Mouse (Mus musculus) thymus, postnatal 25 days (tissue): Measurements from ENCODE around the gene Ccnd3.
"Not testable (repeated sequence)": the region's sequence is repeated elsewhere in the genome, so short reads cannot be mapped to it uniquely, and the experiment has no call there.

Experiments used
- DNase-seq: peaks from one replicate; pipeline ENCODE4 v3.0.0; 2022

The Ccnd3 gene

DNA sequence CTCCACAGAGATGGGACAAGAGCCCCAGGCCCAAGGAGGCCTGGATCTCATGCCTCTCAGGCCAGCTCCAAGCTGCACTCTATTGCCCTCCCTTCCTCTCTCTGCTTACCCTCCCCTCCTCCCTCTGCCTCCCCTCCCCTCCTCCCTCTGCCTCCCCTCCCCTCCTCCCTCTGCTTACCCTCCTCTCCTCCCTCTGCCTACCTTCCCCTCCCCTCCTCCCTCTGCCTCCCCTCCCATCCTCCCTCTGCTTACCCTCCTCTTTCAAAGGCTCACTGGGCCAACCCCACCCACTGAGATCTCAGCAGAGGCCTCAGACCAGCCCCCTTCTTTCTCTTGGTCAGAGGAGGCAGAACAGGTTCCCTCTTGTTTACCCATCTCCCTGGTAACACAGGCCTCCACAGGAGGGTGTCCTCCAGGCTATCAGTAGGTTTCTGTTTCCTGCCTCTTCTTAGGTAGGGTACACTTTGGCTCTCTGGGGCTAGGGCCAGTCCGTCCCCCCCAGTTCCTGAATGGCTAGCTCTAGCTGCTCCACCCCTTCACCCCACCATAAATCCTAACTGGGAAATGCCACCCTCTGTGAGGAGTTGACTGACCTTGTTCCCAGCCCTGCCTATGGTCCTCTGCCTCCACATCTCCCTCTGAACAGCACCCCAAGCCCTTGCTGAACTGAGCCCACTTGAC, 20.5 kb upstream of the Ccnd3 start:
- DNase-seq = no peak

DNA sequence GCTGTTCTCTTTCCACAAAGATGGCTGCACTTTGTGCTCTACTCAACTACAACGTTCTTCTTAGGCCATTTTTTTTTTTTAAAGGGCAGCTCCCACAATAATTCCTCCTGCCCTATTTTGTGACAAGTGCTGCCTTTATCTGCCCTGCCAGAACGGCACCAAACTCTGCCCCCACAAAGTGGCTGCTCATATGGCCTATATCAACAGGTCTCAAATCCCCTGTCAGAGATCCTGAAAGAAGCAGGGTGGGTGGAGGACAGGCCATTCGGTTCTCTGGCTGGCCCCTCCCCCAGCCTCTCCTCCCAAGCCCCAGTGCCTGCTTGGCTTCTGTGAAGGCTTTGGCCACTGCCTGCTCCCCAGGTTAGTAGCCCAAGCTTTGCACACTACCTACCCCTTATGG, 19.9 kb upstream of the Ccnd3 start:
- no peak for DNase-seq

DNA sequence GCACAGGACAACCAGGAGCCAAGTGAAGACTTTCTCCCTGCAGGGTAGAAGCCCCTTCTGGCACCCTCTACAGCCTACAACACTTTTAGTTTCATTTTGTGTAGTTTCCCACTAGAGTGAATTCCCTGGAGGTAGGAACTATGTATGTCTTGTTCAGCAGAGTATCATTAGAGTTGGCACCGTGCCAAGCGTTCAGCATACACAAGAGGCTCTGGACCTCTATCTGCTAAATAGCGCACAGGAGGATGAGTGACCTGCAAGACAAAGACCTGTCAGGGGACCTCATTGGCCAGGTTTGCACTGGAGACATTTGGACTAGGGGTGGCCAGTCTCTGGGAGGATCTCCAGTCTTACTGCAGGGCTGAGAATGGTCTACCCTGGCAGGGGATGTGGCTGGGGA, 19.1 kb upstream of the Ccnd3 start:
- DNase-seq = no peak

DNA sequence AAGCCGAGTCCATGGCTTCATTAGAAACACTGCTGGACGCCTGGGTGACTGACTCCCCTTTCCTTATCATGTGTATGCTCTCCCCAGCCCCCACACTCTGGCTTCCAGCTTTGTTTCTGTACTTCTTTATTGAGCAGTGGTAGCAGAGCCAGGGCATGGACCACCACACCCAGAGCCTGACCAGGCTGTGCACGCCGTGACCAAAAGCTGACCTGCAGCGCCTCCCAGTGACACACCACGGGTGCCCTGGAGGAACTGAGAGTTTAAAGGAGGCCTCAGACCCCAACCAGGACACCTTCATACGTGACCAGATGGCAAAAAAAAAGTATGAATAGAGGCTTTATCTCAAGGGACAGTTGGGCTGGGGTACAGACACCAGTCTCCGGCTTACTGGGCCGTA, 14.1 kb upstream of the Ccnd3 start:
- DNase-seq = no peak

DNA sequence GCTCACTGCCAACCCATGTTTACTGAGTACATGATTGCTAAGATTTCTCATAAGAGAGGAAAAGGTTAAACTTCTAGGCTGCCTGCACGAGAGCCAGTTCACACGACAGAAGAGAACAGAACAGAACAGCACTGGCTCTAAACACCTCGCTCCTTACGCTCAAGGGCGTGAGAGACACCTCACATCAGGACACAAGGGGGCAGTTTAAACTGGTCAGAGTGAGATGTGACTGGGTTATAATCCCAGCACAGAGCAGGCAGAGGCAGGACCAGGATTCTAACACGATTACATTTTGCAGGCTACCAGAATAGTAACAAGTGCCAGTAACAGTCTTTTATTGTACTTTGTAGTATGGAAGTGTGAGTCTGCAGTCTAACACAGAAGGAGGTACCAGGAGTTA, 12.1 kb upstream of the Ccnd3 start:
- no peak for DNase-seq

DNA sequence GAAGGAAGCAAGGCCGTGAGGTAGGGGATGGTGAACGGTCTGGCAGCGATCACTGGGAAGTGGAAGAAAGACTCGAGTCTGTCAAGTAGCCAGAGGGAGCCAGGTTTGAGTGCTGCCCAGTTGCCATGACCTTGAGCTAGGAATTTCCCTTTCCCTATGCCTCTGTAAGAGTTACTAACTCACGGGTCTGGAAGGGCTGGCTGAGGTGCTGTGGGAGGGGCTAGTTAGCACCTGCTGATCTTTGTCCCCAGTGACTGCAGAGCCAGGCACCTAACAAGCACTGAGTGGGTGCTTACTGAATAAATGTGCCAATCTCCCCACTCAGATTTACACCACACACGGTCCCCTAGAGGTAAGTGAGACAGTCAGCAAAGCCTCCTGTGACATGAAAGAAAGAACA, 11.2 kb upstream of the Ccnd3 start:
- DNase-seq = no peak

DNA sequence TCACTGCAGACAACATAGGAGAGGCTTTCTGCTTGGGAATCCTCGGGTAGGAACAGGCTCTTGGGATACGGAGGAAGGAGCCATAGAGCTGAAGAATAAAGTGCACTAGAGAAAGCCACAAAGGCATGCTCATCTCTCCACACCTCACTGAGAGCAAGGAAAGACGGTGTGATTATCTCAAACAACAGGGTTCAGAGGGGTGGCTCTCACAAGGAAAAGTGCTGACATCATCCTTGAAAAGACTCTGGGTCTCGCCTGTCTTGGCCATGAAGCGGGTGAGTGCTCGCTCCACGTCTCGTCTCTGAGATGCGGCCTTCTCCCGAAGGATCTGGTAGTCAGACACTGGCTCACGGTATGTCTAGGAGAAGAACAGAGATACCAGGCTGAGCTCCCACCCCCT, 10.7 kb upstream of the Ccnd3 start:
- no peak for DNase-seq

DNA sequence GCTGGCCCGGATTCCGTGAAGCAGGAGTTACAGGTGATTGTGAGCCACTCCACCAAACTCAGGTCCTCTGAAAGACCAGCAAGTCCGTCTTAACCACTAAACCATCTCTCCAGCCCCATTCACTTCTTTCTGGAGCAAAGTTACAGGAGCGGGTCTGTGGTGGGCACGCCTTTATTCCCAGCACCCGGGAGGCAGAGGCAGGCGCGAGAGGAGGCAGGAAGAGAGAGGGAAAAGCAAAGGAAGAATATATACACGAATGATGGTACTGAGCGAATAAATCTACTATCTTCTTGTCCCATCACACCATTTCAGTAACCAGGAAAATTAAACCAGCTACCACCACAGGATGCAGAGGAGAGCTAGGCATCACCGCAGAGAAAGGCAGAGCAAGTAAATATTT, 3.3 kb upstream of the Ccnd3 start:
- DNase-seq = no peak

DNA sequence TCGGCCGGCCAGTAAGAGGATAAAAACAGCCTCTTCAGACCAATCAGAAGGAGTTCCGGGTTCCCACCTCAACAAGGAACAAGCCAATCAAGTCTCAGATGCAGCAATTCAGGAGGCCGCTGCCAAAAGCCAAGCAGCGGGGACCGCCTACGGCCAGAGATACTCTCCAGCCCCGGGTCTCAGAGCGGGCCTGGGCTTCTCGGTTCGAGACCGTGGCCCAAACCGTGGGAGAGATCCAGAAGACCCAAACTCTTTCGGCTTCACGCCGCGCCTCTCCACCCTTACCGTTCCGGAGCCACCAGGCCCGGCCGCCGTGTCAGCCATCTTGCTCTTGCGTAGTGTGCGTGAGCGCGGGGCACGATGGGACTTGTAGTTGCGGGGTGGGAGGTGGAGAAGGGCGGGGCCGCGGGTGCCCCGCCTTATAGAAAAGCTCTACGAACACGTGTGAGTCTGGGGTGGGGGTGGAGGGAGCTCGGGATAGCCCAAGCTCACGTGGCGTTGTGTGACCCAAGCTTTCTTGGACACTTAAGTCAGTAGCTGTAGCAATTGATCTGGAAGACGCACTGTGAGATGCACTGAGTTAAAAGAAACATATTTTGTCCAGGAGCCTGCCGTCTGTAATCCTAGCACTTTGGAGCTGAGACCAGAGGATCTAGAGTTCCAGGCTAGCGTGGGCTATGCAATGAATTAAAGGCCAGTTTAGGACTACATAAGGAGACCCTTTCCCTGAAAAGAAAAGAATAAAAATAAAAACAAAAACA, 2.7 kb upstream of the Ccnd3 start, which contains the start of gene Taf8:
Gene Taf8 (minus strand): TSS at position 347 of the 761 bp plus-strand sequence.
- DNase-seq = peak; percentile 93

DNA sequence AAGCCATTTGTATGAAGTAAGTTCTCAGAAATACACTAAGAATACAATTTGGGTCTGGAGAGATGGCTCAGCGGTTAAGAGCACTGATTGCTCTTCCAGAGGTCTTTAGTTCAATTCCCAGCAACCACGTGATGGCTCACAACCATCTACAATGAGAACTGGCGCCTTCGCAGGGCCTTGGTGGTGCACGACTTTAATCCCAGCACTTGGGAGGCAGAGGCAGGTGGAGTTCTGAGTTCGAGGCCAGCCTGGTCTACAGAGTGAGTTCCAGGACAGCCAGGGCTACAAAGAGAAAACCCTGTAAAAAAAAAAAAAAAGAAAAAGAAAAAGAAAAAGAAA, 2.2 kb upstream of the Ccnd3 start:
- DNase-seq = not testable (repeated sequence)

DNA sequence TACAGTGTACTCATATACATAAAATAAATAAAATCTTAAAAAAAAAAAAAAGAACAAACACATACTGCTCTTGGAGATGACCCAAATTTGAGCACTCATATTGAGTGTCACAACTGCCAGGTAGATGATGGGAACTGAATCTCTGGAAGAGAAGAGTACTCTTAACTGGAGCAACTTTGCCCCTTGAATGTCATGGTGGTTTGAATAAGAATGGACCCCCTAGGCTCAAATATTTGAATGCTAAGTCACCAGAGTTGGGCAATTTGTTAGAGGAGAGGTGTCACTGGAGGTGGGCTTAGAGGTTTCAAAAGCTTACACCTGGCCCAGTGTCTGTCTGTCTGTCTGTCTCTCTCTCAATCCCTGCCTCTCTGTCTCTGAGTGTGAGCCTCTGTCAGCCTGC, 1.2 kb upstream of the Ccnd3 start:
- DNase-seq = peak; percentile 30

DNA sequence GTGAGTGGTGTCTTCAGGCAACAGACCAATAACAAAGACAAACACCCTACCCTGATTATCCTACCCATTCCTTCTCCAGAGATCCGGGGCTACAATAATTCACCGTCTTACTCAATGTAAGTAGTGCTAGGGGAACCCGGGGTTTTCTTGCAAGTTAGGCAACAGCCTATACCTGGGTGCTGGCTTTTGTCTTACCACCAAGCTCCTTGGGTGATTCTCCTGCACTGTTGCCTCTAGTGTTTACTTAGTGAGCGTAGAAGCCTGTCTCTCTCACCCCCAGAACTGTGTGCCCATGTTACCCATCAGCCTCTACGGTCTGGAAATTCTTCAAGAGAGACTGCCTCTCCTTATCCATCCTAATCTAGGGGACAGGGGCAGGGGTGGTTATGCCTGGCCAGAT, 623 bp upstream of the Ccnd3 start:
- no peak for DNase-seq

DNA sequence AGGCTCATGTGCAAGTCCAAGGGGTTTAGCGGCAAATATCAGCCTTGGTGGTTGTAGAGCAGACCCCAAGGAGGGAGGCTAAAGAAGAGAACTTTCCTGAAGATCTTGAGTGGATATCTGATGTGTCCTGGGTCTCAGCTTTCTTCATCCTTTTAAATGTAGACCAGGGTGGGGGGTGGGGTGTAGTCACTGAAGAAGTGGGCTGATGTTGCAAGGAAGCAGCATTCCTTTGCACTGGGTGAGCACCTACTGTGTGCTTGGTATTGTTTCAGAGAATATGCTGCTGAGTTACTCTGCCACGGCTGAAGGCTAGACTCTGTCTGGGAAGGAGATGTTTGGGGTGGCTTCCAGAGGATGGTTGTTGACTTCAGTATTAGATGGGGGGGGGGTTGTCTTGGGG, 715 bp downstream of the Ccnd3 start:
- peak; percentile 33 for DNase-seq

DNA sequence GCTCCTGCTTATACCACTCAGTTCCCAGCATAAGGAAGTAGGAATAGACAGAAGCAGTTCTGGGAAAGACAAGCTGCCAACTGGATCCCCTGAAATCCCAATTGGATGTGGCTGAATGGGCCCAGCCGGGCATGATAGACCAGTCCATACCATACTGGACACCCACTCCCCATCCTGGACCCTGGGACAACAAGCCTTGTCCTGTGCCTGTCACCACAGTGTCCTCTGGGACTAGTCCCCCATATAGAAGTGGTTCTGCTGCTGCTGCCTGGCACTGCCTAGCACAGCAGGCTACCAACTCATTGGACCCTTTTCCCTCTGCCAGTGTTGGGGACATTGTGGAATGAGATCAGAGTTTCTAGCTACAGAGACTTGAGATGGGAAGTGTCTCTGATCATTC, 1.2 kb downstream of the Ccnd3 start:
- peak; percentile 47 for DNase-seq

DNA sequence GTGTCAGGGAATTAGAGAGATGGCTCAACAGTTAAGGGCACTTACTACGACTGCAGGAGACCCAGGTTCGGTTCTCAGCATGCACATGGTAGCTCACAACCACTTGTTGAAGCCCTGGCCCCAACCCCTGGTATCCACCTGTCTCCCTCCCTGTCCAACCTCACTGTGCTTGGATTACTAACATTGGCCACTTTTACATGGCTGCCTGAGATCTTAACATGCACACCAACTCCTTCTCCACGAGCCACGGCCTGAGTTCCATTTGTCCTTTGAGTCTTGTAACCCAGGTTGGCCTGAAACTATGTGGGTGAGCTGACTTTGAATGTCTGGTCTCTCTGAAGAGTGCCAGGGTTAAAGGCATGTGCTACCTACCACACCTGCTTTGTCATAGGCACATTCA, 1.8 kb downstream of the Ccnd3 start:
- peak; percentile 39 for DNase-seq

DNA sequence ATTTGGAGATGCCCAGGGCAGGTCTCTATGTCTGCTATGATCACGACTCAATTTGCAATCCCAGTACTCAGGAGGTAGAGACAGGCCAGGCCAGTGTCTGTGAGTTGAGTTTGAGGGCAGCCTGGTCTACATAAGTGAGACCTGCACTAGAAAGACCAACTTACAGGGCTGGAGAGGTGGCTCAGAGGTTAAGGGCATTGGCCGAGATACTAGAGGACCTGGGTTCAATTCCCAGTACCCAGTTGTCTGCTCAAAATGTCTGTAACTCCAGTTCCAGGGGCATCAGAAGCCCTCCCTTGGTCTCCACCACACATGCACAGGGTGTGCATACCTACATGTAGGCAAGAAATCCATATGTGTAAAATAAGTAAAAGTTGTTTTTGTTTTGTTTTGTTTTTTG, 2.7 kb downstream of the Ccnd3 start:
- DNase-seq = no peak

DNA sequence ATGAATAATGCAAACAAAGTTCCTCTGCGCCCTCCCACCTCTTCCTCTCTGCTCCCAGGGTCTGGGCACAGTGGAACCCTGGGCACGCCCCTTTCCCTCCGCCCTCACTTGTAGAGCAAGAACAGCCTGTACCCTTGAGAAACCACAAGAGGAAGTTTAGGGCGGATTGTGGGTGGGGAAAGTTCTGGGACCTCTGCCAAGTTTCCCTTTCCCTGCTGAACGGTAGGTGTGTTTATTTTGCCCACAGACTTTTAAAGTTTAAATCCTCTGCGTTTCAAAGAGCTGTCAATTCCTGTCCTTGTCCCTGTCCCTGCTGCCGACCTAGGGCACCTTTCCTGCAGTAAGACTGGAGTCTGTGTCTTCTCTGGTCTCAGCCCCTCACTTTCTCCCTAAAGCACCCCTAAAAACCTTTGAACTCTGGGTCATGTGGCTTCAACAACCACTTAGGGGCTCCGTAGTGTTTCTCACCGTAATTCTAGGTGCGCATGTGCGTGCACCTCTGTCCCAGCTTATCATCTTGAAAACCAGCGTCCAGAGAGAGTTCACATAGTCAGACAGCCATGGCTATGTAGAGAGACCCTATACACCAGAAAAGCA, 3.3 kb downstream of the Ccnd3 start:
- DNase-seq = peak; percentile 97

DNA sequence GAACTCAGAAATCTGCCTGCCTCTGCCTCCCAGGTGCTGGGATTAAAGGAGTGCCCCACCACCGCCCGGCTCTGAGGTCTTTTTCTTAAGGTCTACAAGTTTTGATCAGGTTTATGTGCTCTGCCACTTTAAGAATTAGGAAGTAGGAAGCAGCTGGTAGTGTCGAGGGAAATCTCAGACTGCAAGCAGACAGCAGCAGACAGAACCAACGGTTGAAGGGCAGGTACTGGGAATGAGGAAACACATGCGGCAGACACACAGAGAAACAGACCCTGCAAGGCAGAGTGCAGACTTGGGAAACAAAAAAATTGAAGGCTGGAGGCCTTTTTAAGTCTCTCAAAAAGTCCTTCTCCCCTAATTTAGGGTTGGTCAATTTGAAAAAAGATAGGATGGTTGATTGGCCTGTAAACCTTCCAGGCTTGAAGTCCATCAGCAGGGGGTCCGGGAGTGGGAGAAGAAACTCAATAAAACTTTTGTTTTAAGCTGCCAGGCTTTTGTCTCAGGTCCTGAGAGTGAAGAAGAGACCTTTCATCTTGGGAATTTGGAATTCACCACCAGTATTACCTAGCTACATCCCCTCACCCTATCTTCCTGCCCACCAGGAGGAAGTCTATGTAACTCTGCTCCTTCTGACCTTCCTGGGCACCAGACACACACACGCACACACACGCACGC, 4.3 kb downstream of the Ccnd3 start:
- DNase-seq = peak; percentile 35

DNA sequence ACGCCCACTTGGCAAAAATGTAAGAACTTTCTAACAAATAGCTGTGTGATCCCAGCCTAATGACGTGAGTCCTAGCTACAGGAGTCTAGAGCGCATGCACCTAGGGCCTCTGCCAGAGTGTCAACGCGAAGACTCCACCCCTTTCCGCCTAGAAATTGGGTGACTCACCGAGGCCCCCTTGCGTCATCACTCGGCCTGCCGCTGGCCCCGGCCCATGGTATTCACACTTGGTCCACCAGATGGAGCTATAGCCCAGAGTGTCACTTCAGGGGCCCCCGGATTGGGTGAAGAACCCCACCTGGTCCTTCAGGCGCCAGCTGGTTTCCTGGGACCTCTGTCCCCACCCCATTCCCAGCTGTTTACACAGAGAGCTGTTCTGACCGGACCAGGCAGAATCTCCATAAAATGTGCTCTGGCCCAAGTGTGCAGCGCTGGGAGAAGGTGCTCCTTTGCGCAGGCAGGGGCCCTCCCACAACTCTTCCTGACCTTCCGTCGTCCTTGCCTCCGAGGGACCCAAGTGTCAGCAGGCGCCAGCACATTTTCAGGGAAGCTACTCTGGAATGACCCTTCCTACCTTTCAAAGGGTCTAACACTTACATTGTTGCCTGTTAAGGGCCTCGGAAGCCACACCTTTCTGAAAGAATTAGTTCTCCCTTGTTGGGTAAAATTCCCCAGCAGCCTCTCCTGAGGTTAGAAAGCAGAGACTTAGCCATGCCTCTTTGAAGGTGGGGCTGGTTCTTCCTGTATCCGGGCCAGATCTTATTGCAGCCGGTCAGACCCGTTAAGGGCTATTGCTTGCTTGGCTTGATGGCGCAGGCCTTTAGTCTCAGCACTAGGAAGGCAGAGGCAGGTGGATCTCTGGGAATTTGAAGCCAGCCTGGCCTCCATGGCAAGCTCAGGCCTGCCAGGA, 6.5 kb downstream of the Ccnd3 start:
- DNase-seq = peak; percentile 100

DNA sequence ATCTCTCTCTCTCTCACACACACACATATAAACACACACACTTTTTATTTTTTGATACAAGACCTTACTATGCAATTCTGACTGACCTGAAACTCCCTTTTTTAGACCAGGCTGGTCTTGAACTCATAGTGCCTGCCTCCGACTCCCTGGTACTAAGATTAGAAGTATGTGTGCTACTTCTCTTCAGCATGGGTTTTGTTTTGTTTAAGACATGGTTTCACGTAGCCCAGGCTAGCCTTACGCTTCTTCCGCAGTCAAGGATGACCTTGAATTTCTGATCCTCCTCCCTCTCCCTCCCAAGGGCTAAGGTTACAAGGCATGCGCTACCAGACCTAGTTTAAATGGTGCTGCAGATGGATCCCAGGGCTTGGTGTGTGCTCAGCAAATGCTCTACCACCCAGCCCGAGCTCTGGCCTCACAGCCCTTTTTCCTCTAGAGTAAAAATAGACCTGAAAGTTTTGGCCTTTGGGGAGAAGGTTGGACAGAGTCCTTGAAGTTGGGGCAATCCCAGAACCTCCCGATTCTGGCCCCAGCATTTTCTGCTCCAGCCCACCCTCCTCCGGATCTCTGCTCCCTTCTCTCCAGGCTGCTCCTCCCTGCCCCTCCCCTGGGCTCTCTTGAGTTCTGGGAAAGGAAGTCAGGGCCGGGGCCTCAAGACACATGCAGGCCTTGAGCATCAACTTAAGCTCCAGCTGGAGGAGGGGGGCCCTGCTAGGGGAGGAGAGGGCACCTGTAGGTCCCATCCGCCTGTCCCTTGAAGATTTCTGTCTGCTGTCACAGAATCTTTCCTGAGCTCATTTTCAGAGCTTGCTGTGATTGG, 8.3 kb downstream of the Ccnd3 start:
- peak; percentile 80 for DNase-seq

DNA sequence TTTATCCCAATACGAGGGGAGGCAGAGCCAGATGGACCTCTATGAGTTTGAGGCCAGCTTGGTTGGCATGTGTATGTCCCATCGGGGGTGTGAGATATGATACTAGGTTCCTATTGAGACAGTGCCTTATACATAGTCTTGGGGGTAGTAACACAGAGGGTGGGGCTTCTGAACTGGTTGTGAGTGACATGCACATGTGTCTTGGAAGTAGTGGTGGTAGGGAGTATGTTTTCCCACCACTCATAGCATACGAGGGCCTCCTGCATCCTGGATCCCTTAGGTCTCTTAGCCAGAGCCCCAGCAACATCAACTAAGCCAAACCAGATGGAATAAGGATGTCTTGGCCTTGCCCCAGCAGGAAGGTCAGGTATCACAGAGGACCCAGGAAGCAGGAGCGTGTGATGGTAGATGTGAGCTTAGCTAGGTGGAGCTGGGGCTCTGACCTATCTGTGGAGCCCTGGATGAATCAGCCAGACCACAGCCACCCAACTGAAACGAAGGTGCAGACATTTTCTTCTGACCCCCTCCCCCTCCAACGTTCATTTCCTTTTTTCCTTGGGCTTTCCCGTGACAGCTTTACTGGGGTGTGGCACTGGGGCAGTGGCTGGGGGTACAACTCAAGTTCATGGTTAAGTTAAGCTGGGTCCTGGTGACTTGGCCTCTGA, 10.5 kb downstream of the Ccnd3 start:
- DNase-seq = no peak
